Mouse (Mus musculus) heart, adult 10 weeks (tissue): ENCODE results near the gene Apc2. TPM values are rescaled to one million over a fixed set of nuclear protein-coding genes. Genes with fewer than 3 reads are reported as not detected.

Source experiments
- polyA plus RNA-seq: library from polyadenylated mRNA; stranded (reverse); fragments of 350-450 nt; fragmentation: Illumina TruSeq; extraction: RNeasy Lipid Tissue Mini Kit (QIAGEN cat#74804); gene quantifications from one replicate; pipeline ENCODE4 v1.2.3, GENCODE M21; 2014; ENCODE audit warnings: low read depth, low replicate concordance

Gene Apc2
- polyA plus RNA-seq = 2.0 TPM

GRCm38 (mm10) chr10:80295618-80296425 is at the start of gene Apc2:
Gene Apc2, plus strand, starts transcription at chr10:80295977.

GRCm38 (mm10) chr10:80248971-80249640 is 46.7 kb upstream of the Apc2 start, which contains the start of gene Ndufs7:
Gene Ndufs7, plus strand, starts transcription at chr10:80249121.

GRCm38 (mm10) chr10:80260642-80261584 is 34.9 kb upstream of the Apc2 start, which contains the start of the genes Gamt and Dazap1:
Gene Gamt, minus strand, starts transcription at chr10:80261012.
Gene Dazap1, plus strand, starts transcription at chr10:80261486.

GRCm38 (mm10) chr10:80292251-80293146 is 3.3 kb upstream of the Apc2 start, which contains the start of gene Rps15:
Gene Rps15, plus strand, starts transcription at chr10:80292453.

GRCm38 (mm10) chr10:80320340-80320760 is 24.6 kb downstream of the Apc2 start, which contains the start of gene 2310011J03Rik:
Gene 2310011J03Rik, minus strand, starts transcription at chr10:80320537.

GRCm38 (mm10) chr10:80329273-80330081 is 33.7 kb downstream of the Apc2 start, which contains the start of the genes Pcsk4 and Reep6:
Gene Pcsk4, minus strand, starts transcription at chr10:80329498.
Gene Reep6, plus strand, starts transcription at chr10:80329953.

GRCm38 (mm10) chr10:80348244-80348781 is 52.5 kb downstream of the Apc2 start, which contains the start of gene Adamtsl5:
Gene Adamtsl5, minus strand, starts transcription at chr10:80348412.

GRCm38 (mm10) chr10:80356001-80356682 is 60.4 kb downstream of the Apc2 start, which contains the start of gene Plk5:
Gene Plk5, plus strand, starts transcription at chr10:80356459.

Other genes with a start within 250 kb of the Apc2 start
- gene Gpx4, start 248.8 kb upstream of the Apc2 start, polyA plus RNA-seq = 933 TPM
- 10.9 TPM for gene Sbno2, start 190.4 kb upstream of the Apc2 start, polyA plus RNA-seq
- gene Stk11, start 180.2 kb upstream of the Apc2 start, polyA plus RNA-seq = 137 TPM
- 1,104 TPM for gene Atp5d, start 157.3 kb upstream of the Apc2 start, polyA plus RNA-seq
- 2.6 TPM for gene Cbarp, start 155.1 kb upstream of the Apc2 start, polyA plus RNA-seq
- gene Midn, start 147.7 kb upstream of the Apc2 start, polyA plus RNA-seq = 39.3 TPM
- 89.8 TPM for gene Cirbp, start 130.0 kb upstream of the Apc2 start, polyA plus RNA-seq
- 13.6 TPM for gene 1600002K03Rik, start 123.0 kb upstream of the Apc2 start, polyA plus RNA-seq
- 1.8 TPM for gene Efna2, start 116.5 kb upstream of the Apc2 start, polyA plus RNA-seq
- 21.1 TPM for gene Mum1, start 69.5 kb upstream of the Apc2 start, polyA plus RNA-seq
- gene Ndufs7, start 46.9 kb upstream of the Apc2 start, polyA plus RNA-seq = 842 TPM
- 7.7 TPM for gene Gamt, start 35.0 kb upstream of the Apc2 start, polyA plus RNA-seq
- 49.3 TPM for gene Dazap1, start 34.5 kb upstream of the Apc2 start, polyA plus RNA-seq
- gene Rps15, start 3.5 kb upstream of the Apc2 start, polyA plus RNA-seq = 1,202 TPM
- 22.7 TPM for gene 2310011J03Rik, start 24.6 kb downstream of the Apc2 start, polyA plus RNA-seq
- gene Pcsk4, start 33.5 kb downstream of the Apc2 start, polyA plus RNA-seq = 2.2 TPM
- 3.4 TPM for gene Reep6, start 34.0 kb downstream of the Apc2 start, polyA plus RNA-seq
- gene Adamtsl5, start 52.4 kb downstream of the Apc2 start, polyA plus RNA-seq = 64.4 TPM
- gene Plk5, start 60.5 kb downstream of the Apc2 start, polyA plus RNA-seq = 3.1 TPM
- gene Mex3d, start 91.7 kb downstream of the Apc2 start, polyA plus RNA-seq = 6.2 TPM
- gene Mbd3, start 103.6 kb downstream of the Apc2 start, polyA plus RNA-seq = 93.3 TPM
- 2,281 TPM for gene Uqcr11, start 110.9 kb downstream of the Apc2 start, polyA plus RNA-seq
- gene Tcf3, start 137.7 kb downstream of the Apc2 start, polyA plus RNA-seq = 17.6 TPM
- gene Onecut3, start 198.9 kb downstream of the Apc2 start, polyA plus RNA-seq = 0.08 TPM
- gene Atp8b3, start 243.1 kb downstream of the Apc2 start, polyA plus RNA-seq = not detected